Mouse (Mus musculus) T-helper 2 cell (primary cell): ENCODE results near the gene Iqsec1.

Source experiments
- in situ Hi-C: fragments of 300-600 bp; cut with MboI, MseI; formaldehyde crosslinking; loops from one replicate; pipeline ENCODE4 v1.15.1; 2025; ENCODE audit warnings: high pct_unique_total_duplicates

Iqsec1 gene

DNA sequence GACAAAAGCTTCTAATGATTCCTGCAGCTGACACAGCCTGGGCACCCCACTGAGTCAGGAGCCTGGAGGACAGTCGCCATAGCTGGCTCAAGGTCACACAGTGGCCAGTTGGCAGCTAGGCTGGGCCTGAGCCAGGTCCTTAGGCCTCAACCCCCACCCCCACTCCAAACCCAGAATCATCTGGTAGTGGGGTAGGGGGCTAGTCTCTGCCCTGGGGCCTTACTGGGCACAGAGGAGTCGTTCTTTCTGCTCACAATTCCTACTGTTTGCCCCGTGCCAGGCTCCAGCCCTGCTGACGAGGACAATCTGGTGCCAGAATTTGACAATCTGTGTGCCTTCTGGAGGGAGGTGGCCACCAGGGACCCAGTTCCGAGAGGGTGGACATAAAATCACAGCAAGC lies 258.7 kb downstream of the Iqsec1 start:
- in situ Hi-C loops = loop anchor here (5.0 to 25.0 kb wide), 2 partner anchors 73 to 1818 kb away; partner anchors contain the start of gene Tpra1

DNA sequence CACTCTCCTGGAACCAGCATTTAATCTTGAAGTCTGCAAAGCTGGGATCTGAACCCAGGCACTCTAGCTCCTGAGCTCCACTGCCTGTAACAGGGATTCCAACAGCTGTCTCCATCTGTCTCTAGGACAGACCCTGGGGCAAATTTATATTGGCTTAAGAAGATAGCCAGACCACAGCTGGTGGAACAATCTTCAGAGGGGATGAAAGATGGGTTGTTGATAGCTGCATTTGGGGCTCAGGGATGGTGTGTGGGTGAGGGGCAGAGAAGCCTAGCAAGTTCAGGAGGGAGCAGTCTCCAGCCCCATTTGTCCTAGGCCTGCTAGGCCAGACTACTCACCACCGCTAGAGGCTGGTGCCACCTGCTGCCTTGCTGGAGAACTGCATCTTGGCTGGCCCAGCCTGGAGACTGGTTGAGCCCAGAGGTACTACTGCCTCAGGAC lies 260.0 kb downstream of the Iqsec1 start:
- in situ Hi-C loops = loop anchor here (5.0 to 25.0 kb wide), 2 partner anchors 71 to 1816 kb away; partner anchors contain the start of gene Tpra1

- in situ Hi-C loops = loop anchor here (5.0 to 25.0 kb wide), 2 partner anchors 71 to 1816 kb away; partner anchors contain the start of gene Tpra1
These were observed 260.7 kb downstream of the Iqsec1 start for GRCm38 (mm10) chr6:90727826-90728225.

GRCm38 (mm10) chr6:90726711-90727122 lies 261.8 kb downstream of the Iqsec1 start:
- in situ Hi-C loops = loop anchor here (5.0 to 25.0 kb wide), 2 partner anchors 69 to 1814 kb away; partner anchors contain the start of gene Tpra1

- in situ Hi-C loops = loop anchor here (5.0 to 25.0 kb wide), 2 partner anchors 68 to 1813 kb away; partner anchors contain the start of gene Tpra1
These were observed 263.0 kb downstream of the Iqsec1 start for GRCm38 (mm10) chr6:90725526-90725925.

DNA sequence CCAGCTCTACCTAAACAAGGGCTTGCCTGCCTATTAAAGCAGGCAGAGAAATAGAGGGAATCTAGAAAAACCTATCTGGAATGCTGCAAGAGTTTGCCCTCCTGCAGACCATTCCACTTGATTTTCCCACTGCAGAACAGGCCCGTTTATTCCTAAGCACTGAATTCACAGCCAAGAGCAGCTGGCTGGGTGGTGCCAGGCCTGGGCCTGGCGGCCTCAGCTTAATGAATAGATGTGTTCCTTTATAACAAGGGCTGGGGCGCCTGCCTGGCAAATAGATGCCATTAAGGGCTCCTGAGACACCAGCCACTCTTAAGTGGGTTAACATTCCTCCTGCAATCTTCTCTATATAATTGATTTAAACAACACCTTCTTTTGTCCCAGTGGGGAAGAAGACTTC lies 265.5 kb downstream of the Iqsec1 start:
- in situ Hi-C loops = no loop called here

GRCm38 (mm10) chr6:90720996-90721746 lies 267.3 kb downstream of the Iqsec1 start:
- in situ Hi-C loops = no loop called here

DNA sequence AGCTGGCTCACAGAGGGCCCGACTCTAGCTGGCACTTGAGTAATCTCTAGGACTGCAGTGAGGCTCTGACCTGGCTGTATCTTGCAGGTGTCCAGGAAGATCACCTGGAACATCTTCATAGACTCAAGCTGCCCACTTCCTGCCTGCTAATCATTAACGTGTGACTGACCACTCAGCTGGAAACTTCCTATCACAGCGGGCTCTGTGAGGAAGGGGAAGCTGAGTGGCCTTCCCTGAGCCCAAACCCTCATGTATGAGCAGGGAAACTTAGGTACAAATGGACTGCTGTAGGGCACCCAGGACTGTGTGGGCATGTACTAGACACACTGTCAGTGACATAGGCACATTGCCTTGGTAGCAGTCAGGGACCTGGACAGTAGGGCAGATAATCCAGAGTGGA lies 268.3 kb downstream of the Iqsec1 start:
- in situ Hi-C loops = no loop called here

DNA sequence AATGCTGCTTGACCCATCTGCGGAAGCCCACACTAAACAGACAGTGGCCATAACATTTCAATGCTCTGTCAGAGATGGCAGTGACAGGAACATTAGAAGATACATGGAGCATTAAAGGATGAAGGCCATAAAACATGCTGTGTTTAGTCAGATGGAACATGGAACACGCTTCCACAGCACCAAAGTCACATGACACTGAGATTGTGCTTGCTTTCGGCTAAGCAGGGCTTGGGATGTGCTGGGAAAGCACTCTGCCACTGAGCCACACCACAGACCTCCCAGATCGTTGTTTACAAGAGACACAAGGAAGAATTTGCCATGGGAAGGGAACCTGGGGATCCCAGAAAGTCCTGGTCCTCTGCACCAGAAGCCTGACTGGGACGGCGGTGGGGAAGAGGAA lies 269.1 kb downstream of the Iqsec1 start:
- in situ Hi-C loops = no loop called here

- in situ Hi-C loops = no loop called here
These were observed 270.0 kb downstream of the Iqsec1 start for GRCm38 (mm10) chr6:90718477-90718876.

DNA sequence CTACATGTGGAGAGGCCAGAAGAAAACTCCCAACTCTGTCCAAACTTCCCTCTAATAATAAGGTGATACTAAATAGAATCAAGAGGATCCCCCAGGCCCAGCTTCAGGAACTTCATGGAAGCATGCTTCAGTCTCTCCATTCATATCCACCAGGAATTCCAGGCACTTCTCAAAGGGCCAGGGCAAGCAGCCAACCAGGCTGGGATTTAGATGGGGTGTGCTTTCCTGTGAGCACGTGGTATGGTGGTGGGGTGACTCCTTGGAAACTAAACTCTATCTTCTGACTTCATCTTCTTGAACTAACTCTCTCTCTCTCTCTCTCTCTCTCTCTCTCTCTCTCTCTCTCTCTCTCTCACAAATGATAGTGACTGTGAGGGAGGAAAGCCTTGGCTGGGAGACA lies 270.8 kb downstream of the Iqsec1 start:
- in situ Hi-C loops = no loop called here

- in situ Hi-C loops = no loop called here
These were observed 271.6 kb downstream of the Iqsec1 start for GRCm38 (mm10) chr6:90716853-90717252.

GRCm38 (mm10) chr6:90716066-90716704 lies 272.3 kb downstream of the Iqsec1 start:
- in situ Hi-C loops = no loop called here

GRCm38 (mm10) chr6:90715245-90715905 lies 273.1 kb downstream of the Iqsec1 start:
- in situ Hi-C loops = no loop called here

DNA sequence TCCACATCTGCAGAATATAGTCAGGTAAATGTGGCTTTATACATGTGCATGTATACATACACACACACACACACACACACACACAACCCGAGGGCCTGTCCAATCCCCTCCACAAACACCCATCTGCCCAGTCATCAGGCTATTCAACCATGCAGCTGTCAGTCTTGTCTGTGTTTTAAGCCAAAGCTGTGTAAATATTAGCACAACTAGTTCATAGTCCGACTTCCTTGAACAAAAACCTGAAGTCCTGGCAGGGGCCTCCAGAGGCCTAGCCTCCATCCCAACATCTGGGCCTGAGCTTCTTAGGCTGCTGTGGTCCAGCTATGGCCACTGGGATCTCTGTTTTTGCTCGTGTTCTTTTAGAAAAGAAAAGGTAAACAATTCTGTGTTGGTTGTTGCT lies 274.8 kb downstream of the Iqsec1 start:
- in situ Hi-C loops = no loop called here

- in situ Hi-C loops = no loop called here
These were observed 275.7 kb downstream of the Iqsec1 start for GRCm38 (mm10) chr6:90712486-90713480.

DNA sequence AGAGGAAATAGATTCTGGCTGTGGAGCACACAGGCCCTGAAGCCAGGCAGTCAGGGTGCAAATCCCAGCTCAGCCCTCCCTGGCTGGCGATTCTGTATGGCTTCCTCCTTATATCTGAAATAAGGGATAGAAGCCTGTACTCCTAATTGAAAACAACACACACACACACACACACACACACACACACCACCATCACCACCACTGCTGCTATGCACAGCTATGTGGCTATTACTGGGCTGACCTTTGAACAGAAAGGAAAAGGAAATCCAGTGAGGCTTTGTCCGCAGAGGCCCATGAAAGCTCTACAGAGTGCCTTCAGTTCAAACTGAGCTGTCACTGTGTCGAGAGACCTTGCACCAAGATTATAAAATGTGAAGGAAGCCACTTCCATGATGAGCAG lies 276.4 kb downstream of the Iqsec1 start:
- in situ Hi-C loops = no loop called here

GRCm38 (mm10) chr6:90711476-90712035 lies 276.9 kb downstream of the Iqsec1 start:
- in situ Hi-C loops = no loop called here

DNA sequence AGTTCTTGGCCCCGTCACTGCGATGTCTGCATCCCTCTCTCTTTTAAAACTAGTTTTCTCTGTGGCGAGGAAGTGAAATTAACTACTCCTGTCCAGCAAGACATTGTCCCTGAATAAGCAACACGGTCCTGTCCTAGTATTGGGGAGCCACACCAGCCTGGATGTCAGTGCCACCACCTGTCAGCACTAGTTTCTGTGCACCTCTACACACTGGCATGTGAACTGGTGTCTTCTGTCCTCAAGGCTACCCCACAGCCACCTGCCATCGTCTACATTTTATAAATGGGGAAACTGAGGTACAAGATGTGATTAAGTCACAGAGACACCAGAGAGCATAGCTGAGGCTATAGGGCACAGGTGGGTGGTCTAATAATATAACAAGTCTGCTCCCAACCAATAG lies 277.7 kb downstream of the Iqsec1 start:
- in situ Hi-C loops = no loop called here

- in situ Hi-C loops = no loop called here
These were observed 278.3 kb downstream of the Iqsec1 start for GRCm38 (mm10) chr6:90709929-90710777.
